Mouse (Mus musculus) neutrophil, adult 5-6 weeks (primary cell): ENCODE results near the gene Taz. TPM values are rescaled to one million over a fixed set of nuclear protein-coding genes. Genes with fewer than 3 reads are reported as not detected.

ENCODE experiments used
- total RNA-seq: library from RNA; stranded (forward); fragments of 200-1000 nt; gene quantifications from 2 replicates; pipeline ENCODE4 v1.2.3, GENCODE M21; 2017

Gene Taz
- total RNA-seq, 1 experiment from 2014 or later: 125 TPM

Other genes with a start within 250 kb of the Taz start
- not detected in 2 replicates for gene Opn1mw, start 154.4 kb upstream of the Taz start, total RNA-seq
- gene Mecp2, start 146.5 kb upstream of the Taz start, total RNA-seq: 27.6 and 28.6 TPM in 2 replicates
- gene Tex28, start 114.1 kb upstream of the Taz start, total RNA-seq: not detected in 2 replicates
- gene Tktl1, start 104.7 kb upstream of the Taz start, total RNA-seq: 0.35 and 0.49 TPM in 2 replicates
- 1,056 and 1,114 TPM in 2 replicates for gene Flna, start 32.1 kb upstream of the Taz start, total RNA-seq
- gene Emd, start 27.2 kb upstream of the Taz start, total RNA-seq: 61.5 and 63.0 TPM in 2 replicates
- 816 and 927 TPM in 2 replicates for gene Rpl10, start 11.1 kb upstream of the Taz start, total RNA-seq
- 31.2 and 32.5 TPM in 2 replicates for gene Dnase1l1, start 425 bp downstream of the Taz start, total RNA-seq
- gene Atp6ap1, start 15.2 kb downstream of the Taz start, total RNA-seq: 400 and 416 TPM in 2 replicates
- 256 and 284 TPM in 2 replicates for gene Gdi1, start 23.1 kb downstream of the Taz start, total RNA-seq
- gene Fam50a, start 31.1 kb downstream of the Taz start, total RNA-seq: 85.7 and 97.0 TPM in 2 replicates
- gene Plxna3, start 47.2 kb downstream of the Taz start, total RNA-seq: 2.9 and 3.4 TPM in 2 replicates
- 3.6 and 4.5 TPM in 2 replicates for gene Lage3, start 71.7 kb downstream of the Taz start, total RNA-seq
- gene Ubl4a, start 91.3 kb downstream of the Taz start, total RNA-seq: 7.8 and 7.9 TPM in 2 replicates
- 12.9 and 14.2 TPM in 2 replicates for gene Slc10a3, start 91.4 kb downstream of the Taz start, total RNA-seq
- 22.6 and 27.9 TPM in 2 replicates for gene Fam3a, start 111.4 kb downstream of the Taz start, total RNA-seq
- 48.4 and 59.4 TPM in 2 replicates for gene Ikbkg, start 111.4 kb downstream of the Taz start, total RNA-seq
- gene G6pdx, start 147.3 kb downstream of the Taz start, total RNA-seq: 95.0 and 103 TPM in 2 replicates
- gene Gm6880, start 199.5 kb downstream of the Taz start, total RNA-seq: not detected in 2 replicates